Mouse (Mus musculus): ENCODE data around the gene Gast. TPM values are rescaled to one million over a fixed set of nuclear protein-coding genes. Genes with fewer than 3 reads are reported as not detected.
A peak's percentile ranks its signal among the peaks of the same experiment; 100 is the strongest.

Gene Gast
- total and polyA plus RNA-seq, 2 experiments from 2014 or later, result 0.51 TPM; not detected in 1

DNA sequence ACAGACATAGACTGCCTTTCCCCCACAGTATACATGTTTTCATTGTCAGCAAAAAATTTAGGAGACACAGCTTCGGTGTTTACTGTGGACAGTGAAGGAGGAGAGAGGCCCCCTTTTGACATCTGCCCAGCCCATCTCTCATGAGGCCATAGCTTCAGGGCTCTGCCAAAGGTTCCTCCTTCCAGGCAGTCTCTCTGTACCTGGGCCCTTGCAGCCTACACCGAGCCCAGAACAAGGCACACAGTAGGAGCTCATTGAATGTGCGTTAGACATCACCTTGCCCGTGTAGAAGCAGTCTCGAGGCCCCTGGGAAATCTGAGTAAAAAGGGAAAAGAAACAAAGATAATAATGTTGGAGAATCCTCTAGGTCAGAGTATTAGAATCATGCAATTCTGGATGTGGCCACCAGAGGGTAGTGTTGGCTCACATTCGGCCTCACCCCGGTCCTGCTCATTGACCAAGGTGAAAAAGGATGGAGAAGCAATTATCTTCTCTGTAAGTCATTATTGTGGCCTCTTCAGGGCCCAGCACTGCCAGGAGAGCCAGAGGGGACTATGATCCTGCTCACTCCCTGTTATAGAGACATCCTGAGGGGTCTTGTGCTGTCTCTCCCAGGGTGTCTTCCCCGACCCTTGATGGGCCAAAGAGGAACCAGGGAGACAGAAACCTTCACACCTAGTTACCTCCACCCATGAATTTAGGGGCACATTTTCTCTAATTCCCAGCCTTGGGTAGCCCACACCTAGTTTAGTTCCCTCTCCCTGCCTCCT is 28.2 kb downstream of the Gast start:
- Histone ChIP-seq H3K4me3 (ENCODE audit: low read depth, low read length) (no peak overlapping the region), H3K27ac (ENCODE audit: low read depth, low read length) (no peak overlapping the region), H3K4me2 (ENCODE audit: low read depth) (no peak overlapping the region), H3K4me1 (ENCODE audit: insufficient read depth) (no peaks in the 10 kb centered on the region), H3K36me3 (ENCODE audit: insufficient read depth) (no peaks in the 10 kb centered on the region), H3K9me3 (ENCODE audit: low read length) (no peaks in the 10 kb centered on the region), H3K27me3 (ENCODE audit: insufficient read depth, low read length) (no peaks in the 10 kb centered on the region), H3K9ac (no peak overlapping the region)
- peak; percentile 61 for ATAC-seq
- WGBS, result 16% methylated on average over 8 of the region's 8 CpGs
- TF ChIP-seq CTCF (IDR thresholded peaks at IDR 0.05; ENCODE audit: low read depth), result peak; percentile 94
- peak; percentile 85 for DNase-seq

DNA sequence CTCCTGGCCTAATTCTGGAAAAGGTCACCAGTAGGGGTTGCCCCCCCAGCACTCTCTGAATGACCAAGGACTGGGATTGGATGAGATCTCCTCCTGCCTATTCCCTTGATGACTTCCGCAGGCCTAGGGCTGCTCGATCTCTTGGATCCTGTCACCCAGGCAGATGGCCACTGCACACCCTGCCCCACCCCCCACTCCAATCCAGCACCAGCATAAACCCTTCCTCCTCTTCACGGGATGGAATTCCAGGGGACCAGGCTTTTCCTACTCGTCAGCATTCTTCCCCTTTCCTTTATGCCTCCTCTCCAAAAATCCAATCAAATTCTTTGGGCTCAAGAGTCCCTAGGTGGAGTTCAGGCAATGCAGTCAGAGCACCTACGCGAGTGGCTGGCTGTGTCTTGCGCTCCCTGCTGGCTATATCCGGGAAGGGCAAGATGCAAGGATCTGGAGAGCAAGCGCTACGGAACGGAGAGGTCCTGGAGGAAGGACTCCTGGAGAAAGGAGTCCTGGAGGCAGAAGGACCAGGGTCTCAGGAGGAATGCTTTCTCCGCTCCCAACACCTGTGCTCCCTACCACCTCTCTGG is 28.9 kb downstream of the Gast start:
- Histone ChIP-seq H3K9ac (no peak overlapping the region), H3K4me3 (ENCODE audit: low read depth, low read length) (no peak overlapping the region), H3K27me3 (ENCODE audit: insufficient read depth, low read length) (no peaks in the 10 kb centered on the region), H3K27ac (ENCODE audit: low read depth, low read length) (no peak overlapping the region), H3K36me3 (ENCODE audit: insufficient read depth) (no peaks in the 10 kb centered on the region), H3K9me3 (ENCODE audit: low read length) (no peaks in the 10 kb centered on the region), H3K4me2 (ENCODE audit: low read depth) (no peak overlapping the region), H3K4me1 (ENCODE audit: insufficient read depth) (no peaks in the 10 kb centered on the region)
- WGBS, result 20% methylated on average over 12 of the region's 12 CpGs
- TF ChIP-seq CTCF (IDR thresholded peaks at IDR 0.05; ENCODE audit: low read depth), result peak; percentile 80
- ATAC-seq, result peak; percentile 57; the same call in 1 of the 2 replicates
- peak; percentile 62 for DNase-seq

DNA sequence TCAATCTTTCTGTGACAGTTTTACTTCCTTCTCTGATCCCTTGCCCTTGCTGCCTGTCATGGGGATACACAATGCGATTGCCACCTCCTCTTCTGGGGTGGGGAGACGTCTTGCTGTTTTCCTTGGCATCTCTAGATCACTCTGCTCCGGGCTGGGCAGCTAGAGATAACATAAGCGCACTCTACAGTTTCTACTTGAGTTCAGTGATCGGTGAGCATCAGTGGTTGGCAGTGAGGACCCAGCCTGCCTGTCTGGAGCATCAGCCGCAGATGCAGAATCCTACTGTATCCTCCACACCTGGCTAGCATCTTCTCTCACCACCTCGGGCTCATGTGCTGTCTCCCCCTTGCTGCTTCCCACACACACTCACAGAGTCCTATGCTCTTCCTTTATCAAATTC is 34.9 kb downstream of the Gast start:
- ATAC-seq (no peak), DNase-seq (no peak)
- no peak overlapping the region for H3K4me2 ChIP-seq (ENCODE audit: low read depth)
- H3K27me3 ChIP-seq (ENCODE audit: insufficient read depth, low read length), result no peaks in the 10 kb centered on the region
- H3K4me1 ChIP-seq (ENCODE audit: insufficient read depth), result no peaks in the 10 kb centered on the region
- TF ChIP-seq CTCF (IDR thresholded peaks at IDR 0.05; ENCODE audit: low read depth), result no peak
- H3K9me3 ChIP-seq (ENCODE audit: low read length), result no peaks in the 10 kb centered on the region
- H3K4me3 ChIP-seq (ENCODE audit: low read depth, low read length), result no peak overlapping the region
- H3K9ac ChIP-seq, result no peak overlapping the region
- 83% methylated on average over 7 of the region's 7 CpGs for WGBS
- no peak overlapping the region for H3K27ac ChIP-seq (ENCODE audit: low read depth, low read length)
- peaks cover 28% of the 10 kb centered on the region for H3K36me3 ChIP-seq (ENCODE audit: insufficient read depth)

DNA sequence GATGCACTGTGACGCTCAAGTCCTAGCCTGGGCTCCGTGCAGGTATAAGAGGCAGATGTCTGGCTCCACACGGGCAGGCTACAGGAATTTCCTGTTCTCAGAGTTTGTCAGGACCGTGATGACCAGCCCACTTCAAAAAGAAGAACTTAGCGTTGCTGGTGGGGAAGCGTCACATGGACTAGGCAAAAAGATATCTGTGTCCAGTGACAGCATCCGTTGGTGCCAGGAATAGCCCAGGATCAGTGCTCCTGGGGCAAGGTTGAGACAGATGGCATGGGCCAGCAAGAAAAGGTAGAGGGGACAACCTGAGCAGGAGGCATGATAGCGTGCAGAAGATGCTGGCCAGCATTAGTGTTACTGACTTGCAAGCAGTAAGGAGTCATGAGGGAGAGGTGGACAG is 35.6 kb downstream of the Gast start:
- DNase-seq (no peak), ATAC-seq (no peak)
- 84% methylated on average over 8 of the region's 8 CpGs for WGBS
- Histone ChIP-seq H3K4me3 (ENCODE audit: low read depth, low read length) (no peak overlapping the region), H3K27me3 (ENCODE audit: insufficient read depth, low read length) (no peaks in the 10 kb centered on the region), H3K9me3 (ENCODE audit: low read length) (no peaks in the 10 kb centered on the region), H3K27ac (ENCODE audit: low read depth, low read length) (no peak overlapping the region), H3K4me2 (ENCODE audit: low read depth) (no peak overlapping the region), H3K4me1 (ENCODE audit: insufficient read depth) (no peaks in the 10 kb centered on the region), H3K36me3 (ENCODE audit: insufficient read depth) (peaks cover 31% of the 10 kb centered on the region), H3K9ac (no peak overlapping the region)
- TF ChIP-seq CTCF (IDR thresholded peaks at IDR 0.05; ENCODE audit: low read depth), result no peak

DNA sequence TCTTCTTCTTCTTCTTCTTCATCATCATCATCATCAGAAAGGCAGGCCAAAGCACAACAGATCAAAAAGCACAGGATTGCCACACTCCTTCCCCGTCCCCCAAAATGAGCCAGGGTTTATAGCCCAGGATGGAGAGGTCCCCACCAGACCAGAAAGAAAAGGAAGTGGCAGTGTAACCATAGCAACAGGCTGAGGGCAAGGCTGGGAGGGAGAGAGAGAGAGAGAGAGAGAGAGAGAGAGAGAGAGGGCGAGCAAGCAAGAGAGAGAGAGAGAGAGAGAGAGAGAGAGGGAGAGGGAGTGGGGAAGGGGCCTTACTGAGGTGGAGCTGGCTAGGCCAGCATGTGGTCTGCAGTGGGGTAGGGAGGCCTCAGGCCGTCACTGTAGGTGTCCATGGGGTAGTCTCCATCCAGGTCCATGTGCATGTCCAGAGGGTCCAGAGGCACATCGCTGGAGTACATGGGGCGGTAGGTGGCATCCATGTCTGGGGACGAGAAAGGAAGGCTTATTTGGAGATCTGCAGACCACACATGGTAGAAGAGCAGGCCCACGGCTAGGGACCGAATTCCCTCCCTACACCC is 37.9 kb downstream of the Gast start:
- 68% methylated on average over 7 of the region's 8 CpGs for WGBS
- Histone ChIP-seq H3K36me3 (ENCODE audit: insufficient read depth) (peaks cover 49% of the 10 kb centered on the region), H3K4me2 (ENCODE audit: low read depth) (no peak overlapping the region), H3K9ac (no peak overlapping the region), H3K9me3 (ENCODE audit: low read length) (no peaks in the 10 kb centered on the region), H3K27me3 (ENCODE audit: insufficient read depth, low read length) (no peaks in the 10 kb centered on the region), H3K4me3 (ENCODE audit: low read depth, low read length) (no peak overlapping the region), H3K27ac (ENCODE audit: low read depth, low read length) (no peak overlapping the region), H3K4me1 (ENCODE audit: insufficient read depth) (no peaks in the 10 kb centered on the region)
- DNase-seq (no peak), ATAC-seq (no peak; the same call in 1 of the 2 replicates)
- no peak for TF ChIP-seq CTCF (IDR thresholded peaks at IDR 0.05; ENCODE audit: low read depth)

DNA sequence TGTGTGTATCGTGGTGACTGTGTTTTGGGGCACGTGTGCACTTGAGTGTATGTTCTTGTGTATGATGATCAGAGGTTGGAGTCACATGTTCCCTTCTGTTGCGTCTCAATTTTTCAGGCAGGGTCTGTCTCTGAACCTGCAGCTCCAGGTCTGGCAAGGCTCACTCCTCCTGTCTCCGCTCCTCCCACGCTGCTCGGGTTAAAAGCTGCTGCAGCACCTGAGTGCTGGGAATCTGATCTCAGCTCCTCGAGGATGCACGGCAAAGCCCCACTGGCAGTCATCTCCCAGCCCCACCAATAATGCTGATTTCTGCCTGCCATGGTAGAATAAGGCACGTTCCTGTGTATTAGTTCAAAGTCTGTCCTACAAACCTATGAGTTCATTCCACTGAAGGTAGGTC is 40.9 kb downstream of the Gast start:
- DNase-seq (no peak), ATAC-seq (no peak)
- Histone ChIP-seq H3K36me3 (ENCODE audit: insufficient read depth) (peaks cover 71% of the 10 kb centered on the region), H3K4me1 (ENCODE audit: insufficient read depth) (no peaks in the 10 kb centered on the region), H3K27ac (ENCODE audit: low read depth, low read length) (no peak overlapping the region), H3K27me3 (ENCODE audit: insufficient read depth, low read length) (no peaks in the 10 kb centered on the region), H3K4me2 (ENCODE audit: low read depth) (no peak overlapping the region), H3K9ac (no peak overlapping the region), H3K4me3 (ENCODE audit: low read depth, low read length) (no peak overlapping the region), H3K9me3 (ENCODE audit: low read length) (no peaks in the 10 kb centered on the region)
- 89% methylated on average over 9 of the region's 9 CpGs for WGBS
- TF ChIP-seq CTCF (IDR thresholded peaks at IDR 0.05; ENCODE audit: low read depth), result no peak

DNA sequence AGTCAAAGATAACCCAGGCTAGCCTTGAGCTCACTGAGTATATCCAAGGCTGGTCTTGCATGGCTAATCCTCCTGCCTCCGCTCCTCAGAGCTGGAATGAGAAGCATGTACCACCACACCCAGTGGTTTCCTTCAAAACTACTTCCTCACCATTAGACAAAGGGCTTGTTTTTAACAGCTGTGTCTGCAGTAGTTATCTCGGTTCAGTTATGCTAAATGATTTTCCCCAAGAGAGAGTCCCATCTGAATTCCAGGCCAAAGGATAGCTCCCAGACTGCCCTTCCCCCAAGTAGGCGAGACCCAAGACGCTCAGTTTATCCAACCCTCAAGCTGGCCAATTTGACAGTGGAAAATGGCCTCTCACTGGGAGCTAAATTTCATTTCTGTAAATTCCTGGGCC is 41.8 kb downstream of the Gast start:
- no peak overlapping the region for H3K9ac ChIP-seq
- DNase-seq (no peak), ATAC-seq (no peak)
- H3K36me3 ChIP-seq (ENCODE audit: insufficient read depth), result peaks cover 75% of the 10 kb centered on the region
- H3K4me2 ChIP-seq (ENCODE audit: low read depth), result no peak overlapping the region
- no peaks in the 10 kb centered on the region for H3K4me1 ChIP-seq (ENCODE audit: insufficient read depth)
- no peak overlapping the region for H3K4me3 ChIP-seq (ENCODE audit: low read depth, low read length)
- 84% methylated on average over 4 of the region's 4 CpGs for WGBS
- TF ChIP-seq CTCF (IDR thresholded peaks at IDR 0.05; ENCODE audit: low read depth), result no peak
- no peak overlapping the region for H3K27ac ChIP-seq (ENCODE audit: low read depth, low read length)
- H3K9me3 ChIP-seq (ENCODE audit: low read length), result no peaks in the 10 kb centered on the region
- no peaks in the 10 kb centered on the region for H3K27me3 ChIP-seq (ENCODE audit: insufficient read depth, low read length)
